Mouse (Mus musculus) thymus, postnatal 10 days (tissue): Measurements from ENCODE around the gene Spire2.
"Not testable (repeated sequence)": the region's sequence is repeated elsewhere in the genome, so short reads cannot be mapped to it uniquely, and the experiment has no call there.

Experiments used
- DNase-seq, 2 experiments: peaks; one replicate each; pipeline ENCODE4 v3.0.0; 2021; ENCODE audit warnings: low spot score in 2 of 2

Gene Spire2

GRCm38 (mm10) chr8:123332262-123333090 is at the start of gene Spire2:
Gene Spire2 (plus strand): TSS chr8:123332713.
- peak; percentile 67 to 88 for DNase-seq

- not testable (repeated sequence) for DNase-seq
Measured at GRCm38 (mm10) chr8:123282994-123283393, 49.5 kb upstream of the Spire2 start.

GRCm38 (mm10) chr8:123283991-123284390 is 48.5 kb upstream of the Spire2 start:
- no peak for DNase-seq

GRCm38 (mm10) chr8:123284493-123284892 is 48.0 kb upstream of the Spire2 start:
- no peak for DNase-seq

GRCm38 (mm10) chr8:123287362-123287761 is 45.2 kb upstream of the Spire2 start:
- DNase-seq = no peak

- DNase-seq = peak in 1 of 2 experiments; percentile 33
Measured at GRCm38 (mm10) chr8:123290166-123290565, 42.3 kb upstream of the Spire2 start.

- no peak for DNase-seq
Measured at GRCm38 (mm10) chr8:123290679-123291078, 41.8 kb upstream of the Spire2 start.

GRCm38 (mm10) chr8:123291716-123292115 is 40.8 kb upstream of the Spire2 start:
- no peak for DNase-seq

- DNase-seq = no peak
Measured at GRCm38 (mm10) chr8:123292281-123292680, 40.2 kb upstream of the Spire2 start.

- DNase-seq = no peak
Measured at GRCm38 (mm10) chr8:123292785-123293184, 39.7 kb upstream of the Spire2 start.

GRCm38 (mm10) chr8:123298301-123298700 is 34.2 kb upstream of the Spire2 start:
- DNase-seq = no peak

- DNase-seq = no peak
Measured at GRCm38 (mm10) chr8:123308738-123309137, 23.8 kb upstream of the Spire2 start.

GRCm38 (mm10) chr8:123317781-123318466 is 14.6 kb upstream of the Spire2 start:
- DNase-seq = no peak

GRCm38 (mm10) chr8:123318467-123318911 is 14.0 kb upstream of the Spire2 start, which contains the start of gene Fanca:
Gene Fanca (minus strand): TSS chr8:123318576.
- peak; percentile 94 to 96 for DNase-seq

- DNase-seq = peak in 1 of 2 experiments; percentile 66
Measured at GRCm38 (mm10) chr8:123319522-123320164, 12.9 kb upstream of the Spire2 start.

- no peak for DNase-seq
Measured at GRCm38 (mm10) chr8:123328552-123328951, 4.0 kb upstream of the Spire2 start.

- no peak for DNase-seq
Measured at GRCm38 (mm10) chr8:123329350-123329749, 3.2 kb upstream of the Spire2 start.

GRCm38 (mm10) chr8:123329961-123330360 is 2.6 kb upstream of the Spire2 start:
- no peak for DNase-seq

- DNase-seq = no peak
Measured at GRCm38 (mm10) chr8:123330701-123331100, 1.8 kb upstream of the Spire2 start.

- DNase-seq = no peak
Measured at GRCm38 (mm10) chr8:123331301-123331700, 1.2 kb upstream of the Spire2 start.

GRCm38 (mm10) chr8:123331810-123332209 is 703 bp upstream of the Spire2 start:
- no peak for DNase-seq

- no peak for DNase-seq
Measured at GRCm38 (mm10) chr8:123333091-123333587, 626 bp downstream of the Spire2 start.
